Mouse (Mus musculus) bone marrow macrophage, adult 2 months (primary cell): ENCODE measurements around the gene Acadvl. TPM values are rescaled to one million over a fixed set of nuclear protein-coding genes. Genes with fewer than 3 reads are reported as not detected.
"Not testable (repeated sequence)": the region's sequence is repeated elsewhere in the genome, so short reads cannot be mapped to it uniquely, and the experiment has no call there.

Experiments used
- H3K27ac ChIP-seq: 2 replicates; pipeline ENCODE4 v1.5.1; 2012; ENCODE audit warnings: low read depth, low read length; ENCODE audit not compliant: insufficient read depth
- H3K4me1 ChIP-seq: 2 replicates; pipeline ENCODE4 v1.6.1; 2012; ENCODE audit warnings: low read length; ENCODE audit not compliant: control insufficient read depth, insufficient read depth
- H3K4me3 ChIP-seq: 2 replicates; pipeline ENCODE4 v1.5.1; 2012; ENCODE audit warnings: mild to moderate bottlenecking, low read length, moderate library complexity; ENCODE audit not compliant: insufficient read depth
- CTCF ChIP-seq: IDR thresholded peaks from 2 replicates; pipeline ENCODE4 v1.5.1; 2012; ENCODE audit warnings: low read depth, mild to moderate bottlenecking, low read length, moderate library complexity
- POLR2A ChIP-seq: IDR thresholded peaks from 2 replicates; pipeline ENCODE4 v1.6.1; 2012; ENCODE audit warnings: mild to moderate bottlenecking, low read depth, low read length, borderline replicate concordance
- polyA plus RNA-seq: library from polyadenylated mRNA; stranded (reverse); fragments of >200 nt; gene quantifications from 2 replicates; pipeline ENCODE4 v1.2.4, GENCODE M21; 2012; ENCODE audit not compliant: missing spikeins, insufficient read depth, insufficient read length

Gene Acadvl
- polyA plus RNA-seq, 1 experiment: 51.3 TPM

DNA sequence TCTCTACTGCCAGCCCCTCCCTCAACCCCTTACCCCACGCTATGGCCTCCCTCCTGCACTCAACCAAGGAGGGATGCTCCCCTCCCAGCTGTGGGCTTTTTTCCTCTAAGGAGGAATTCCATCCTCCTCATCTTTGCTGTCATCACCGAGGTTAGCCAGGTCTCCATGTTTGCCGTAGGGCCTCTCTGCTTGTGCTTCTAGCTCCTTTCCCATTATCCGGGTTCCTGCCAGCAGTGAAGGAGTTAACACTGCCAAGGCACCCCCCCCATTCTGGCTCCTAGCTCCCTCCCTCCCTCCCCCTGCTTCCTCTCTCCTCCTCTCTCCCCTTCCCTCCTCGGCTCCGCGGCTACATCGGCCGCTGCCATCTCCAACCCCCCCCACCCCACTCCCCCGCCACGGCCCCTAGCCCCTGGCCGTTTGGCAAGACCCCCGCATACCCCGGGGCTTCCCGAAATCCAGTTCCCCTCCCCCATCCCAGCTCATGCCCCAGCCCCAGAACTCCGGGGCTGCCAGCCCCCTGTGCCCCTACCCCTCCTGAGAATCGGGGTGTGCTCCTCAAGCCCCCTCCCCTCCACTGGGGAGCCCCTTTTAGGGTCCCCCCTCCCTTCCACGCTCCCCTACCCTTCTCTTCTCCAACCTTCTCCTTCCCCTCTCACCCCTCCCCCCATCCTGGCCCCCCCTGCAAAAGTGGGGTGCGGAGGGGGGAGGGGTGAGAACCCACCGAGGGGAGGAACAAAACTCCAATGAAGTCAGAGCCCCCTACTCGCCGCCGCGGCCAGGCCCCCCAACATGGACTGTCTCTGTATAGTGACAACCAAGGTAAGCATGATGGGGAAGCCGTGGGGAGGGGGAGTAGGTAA, 3.1 kb upstream of the Acadvl start:
- Histone ChIP-seq H3K4me3 (peak overlapping the region; percentile 51), H3K4me1 (peaks cover 24% of the 10 kb centered on the region), H3K27ac (no peak overlapping the region)
- TF ChIP-seq CTCF: no peak
- no peak for TF ChIP-seq POLR2A

GRCm38 (mm10) chr11:70017199-70017767, 2.1 kb upstream of the Acadvl start:
- peaks cover 24% of the 10 kb centered on the region for H3K4me1 ChIP-seq
- no peak for TF ChIP-seq POLR2A
- TF ChIP-seq CTCF: no peak
- no peak overlapping the region for H3K4me3 ChIP-seq
- H3K27ac ChIP-seq: no peak overlapping the region

DNA sequence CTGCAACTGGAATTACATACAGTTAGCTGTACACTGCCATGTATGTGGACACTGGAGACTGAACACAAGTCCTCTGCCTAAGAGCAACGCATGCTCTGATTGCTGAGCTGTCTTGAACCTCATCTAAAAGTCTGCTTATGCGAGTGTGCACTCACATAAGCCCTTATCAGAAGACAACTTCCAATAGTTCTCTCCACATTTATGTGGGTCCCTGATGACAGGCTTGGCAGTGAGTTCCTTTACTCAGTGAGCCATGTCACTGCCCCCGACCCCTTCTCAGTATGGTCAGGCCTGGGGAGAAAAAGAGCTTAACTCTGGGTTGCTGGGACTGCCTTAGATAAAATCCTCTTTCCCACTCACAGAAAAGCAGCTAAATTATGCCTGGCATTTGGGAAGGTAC, 1.5 kb upstream of the Acadvl start, which contains the start of gene Dlg4:
TSS of gene Dlg4 (plus strand) at position 274 of the 400 bp plus-strand sequence.
- Histone ChIP-seq H3K4me1 (peaks cover 24% of the 10 kb centered on the region), H3K27ac (no peak within 1 kb of the TSS), H3K4me3 (no peak within 1 kb of the TSS)
- no peak for TF ChIP-seq POLR2A
- no peak for TF ChIP-seq CTCF

DNA sequence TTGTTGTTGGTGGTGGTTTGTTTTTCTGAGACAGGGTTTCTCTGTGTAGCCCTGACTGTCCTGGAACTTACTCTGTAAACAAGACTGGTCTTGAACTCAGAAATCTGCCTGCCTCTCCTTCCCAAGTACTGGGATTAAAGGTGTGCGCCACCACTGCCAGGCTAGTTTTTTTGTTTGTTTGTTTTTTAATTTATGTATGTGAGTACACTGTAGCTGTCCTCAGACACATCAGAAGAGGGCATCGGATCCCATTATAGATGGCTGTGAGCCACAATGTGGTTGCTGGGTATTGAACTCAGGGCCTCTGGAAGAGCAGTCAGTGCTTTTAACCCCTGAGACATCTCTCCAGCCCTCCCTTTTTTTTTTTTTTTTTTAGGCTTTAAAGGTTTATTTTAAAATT, 966 bp upstream of the Acadvl start:
- peaks cover 24% of the 10 kb centered on the region for H3K4me1 ChIP-seq
- not testable (repeated sequence) for H3K27ac ChIP-seq, H3K4me3 ChIP-seq

DNA sequence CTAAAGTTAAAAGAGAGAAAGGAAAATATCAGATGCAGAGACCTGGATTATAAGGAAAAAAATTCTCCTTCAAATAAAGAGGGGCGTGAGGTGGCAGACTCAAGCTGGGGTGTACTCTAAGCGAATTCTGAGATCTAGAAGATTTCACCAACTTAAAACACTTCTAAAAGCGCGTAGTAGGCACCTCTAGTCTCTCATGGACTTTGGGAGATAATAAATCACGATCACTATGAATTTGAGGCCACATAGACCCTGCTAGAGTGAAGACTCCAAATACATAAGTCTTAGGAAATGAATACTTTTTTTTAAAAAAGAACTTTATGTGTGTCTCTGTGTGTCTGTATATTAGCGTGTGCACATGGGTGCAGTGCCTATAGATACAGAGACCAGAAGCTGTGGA, 466 bp upstream of the Acadvl start:
- TF ChIP-seq POLR2A (no peak), CTCF (no peak)
- H3K4me1 ChIP-seq: peaks cover 24% of the 10 kb centered on the region
- no peak overlapping the region for H3K4me3 ChIP-seq
- H3K27ac ChIP-seq: no peak overlapping the region

- Histone ChIP-seq H3K4me3 (no peak overlapping the region), H3K4me1 (peaks cover 14% of the 10 kb centered on the region), H3K27ac (no peak overlapping the region)
- TF ChIP-seq CTCF: no peak
- no peak for TF ChIP-seq POLR2A
These were observed 1.2 kb downstream of the Acadvl start for GRCm38 (mm10) chr11:70014051-70014450.

DNA sequence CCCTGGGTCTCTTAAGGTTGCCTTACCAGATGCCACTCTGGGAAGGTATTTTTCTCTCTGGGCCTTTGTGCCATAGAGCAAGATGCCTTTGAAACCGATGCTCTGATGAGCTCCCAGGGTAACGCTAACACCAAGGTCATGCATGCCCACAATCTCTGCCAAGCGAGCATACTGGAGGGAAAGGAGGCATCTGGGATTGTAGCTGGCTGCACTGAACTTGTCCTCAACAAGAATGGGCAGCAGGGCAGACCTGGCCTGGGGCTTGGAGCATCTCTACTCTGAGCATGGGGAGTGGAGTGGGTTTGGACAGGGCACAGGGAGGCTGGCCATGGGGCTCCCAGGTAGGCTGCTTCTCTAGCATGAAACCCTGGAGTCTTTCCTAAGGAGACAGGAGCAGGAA, 1.8 kb downstream of the Acadvl start:
- Histone ChIP-seq H3K4me1 (peaks cover 9% of the 10 kb centered on the region), H3K4me3 (no peak overlapping the region), H3K27ac (no peak overlapping the region)
- no peak for TF ChIP-seq POLR2A

DNA sequence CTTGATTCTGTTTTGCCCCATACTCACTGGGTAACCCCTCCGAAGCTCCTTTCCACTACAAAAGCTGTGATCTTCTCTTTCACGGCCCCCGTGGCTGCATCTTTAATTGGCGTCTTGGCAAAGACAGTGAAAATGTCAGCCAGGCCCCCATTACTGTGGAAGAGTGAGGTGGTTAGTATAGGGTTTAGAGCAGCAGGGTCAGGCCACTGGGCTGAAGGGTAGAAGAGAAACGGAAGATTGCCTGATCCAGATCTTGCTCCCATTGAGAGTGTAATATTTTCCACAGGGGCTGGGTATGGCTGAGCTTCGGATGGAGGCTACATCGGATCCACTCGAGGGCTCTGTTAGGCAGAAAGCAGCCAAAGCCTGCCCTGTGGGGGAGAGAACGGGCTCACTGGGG, 2.3 kb downstream of the Acadvl start:
- TF ChIP-seq POLR2A: no peak
- TF ChIP-seq CTCF: no peak

DNA sequence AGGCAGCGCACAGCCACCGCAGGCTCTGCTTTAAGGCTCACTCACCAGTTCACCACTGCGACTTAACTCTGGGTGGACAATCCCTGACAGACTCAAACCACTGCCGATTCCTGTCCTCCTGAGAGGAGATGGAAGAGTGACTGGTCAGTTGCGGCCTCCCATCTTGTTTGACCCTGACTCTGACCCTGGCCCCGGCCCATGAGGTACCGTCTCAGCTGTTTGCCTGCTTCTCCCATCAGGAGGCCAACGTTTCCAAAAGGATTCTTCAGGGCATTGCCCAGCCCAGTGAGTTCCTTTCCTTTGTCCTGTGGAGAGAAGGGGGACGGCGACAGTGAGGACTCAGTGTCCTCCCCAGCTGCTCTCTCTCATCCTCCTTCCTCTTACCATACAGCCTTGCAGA, 4.2 kb downstream of the Acadvl start:
- no peak overlapping the region for H3K4me3 ChIP-seq
- TF ChIP-seq POLR2A: no peak
- TF ChIP-seq CTCF: no peak
- peaks cover 4% of the 10 kb centered on the region; the same call in 1 of the 2 replicates for H3K4me1 ChIP-seq
- H3K27ac ChIP-seq: no peak overlapping the region

More for the DNA sequence above, 2.3 kb downstream of the Acadvl start:
- no peak overlapping the region for H3K4me3 ChIP-seq
- no peak overlapping the region for H3K27ac ChIP-seq
- peaks cover 7% of the 10 kb centered on the region for H3K4me1 ChIP-seq

GRCm38 (mm10) chr11:70010548-70010947, 4.7 kb downstream of the Acadvl start:
- Histone ChIP-seq H3K27ac (no peak overlapping the region), H3K4me1 (peaks cover 4% of the 10 kb centered on the region; the same call in 1 of the 2 replicates), H3K4me3 (no peak overlapping the region)
- TF ChIP-seq CTCF (no peak), POLR2A (no peak)
